Mouse (Mus musculus) neural tube, embryonic 12.5 days (tissue): ENCODE data around the gene 4933416C03Rik. TPM values are rescaled to one million over a fixed set of nuclear protein-coding genes. Genes with fewer than 3 reads are reported as not detected.

Source experiments
- polyA plus RNA-seq: library from polyadenylated mRNA; unstranded; fragments of >200 nt; fragmentation: Nextera tagmentation; extraction: Ambion mirVana; gene quantifications from 2 replicates; pipeline ENCODE4 v1.2.1, GENCODE M21; 2016

Gene 4933416C03Rik
- polyA plus RNA-seq, 1 experiment from 2014 or later = 0.13 TPM

Other genes with a start within 250 kb of the 4933416C03Rik start
- 18.0 and 29.9 TPM in 2 replicates for gene Ptprr, start 95.7 kb downstream of the 4933416C03Rik start, polyA plus RNA-seq
- gene Ptprb, start 161.6 kb upstream of the 4933416C03Rik start, polyA plus RNA-seq = 3.8 and 4.3 TPM in 2 replicates